Comparison of ENCODE assay signal across 8 mouse cellular contexts in genomic region chr8:48553791-48554288, GRCm38 (mm10).
DNase-seq lines count a peak whose midpoint lies in the region; ATAC-seq and TF ChIP-seq lines count a peak whose summit lies in the region.
"Had no signal": no experiment of that assay in that cellular context is flagged by ENCODE, and none has a peak within 500 bp of the region (broad histone marks: within the 10 kb centered on the region; RNA-seq: fewer than 3 reads in every experiment).

No protein-coding gene starts in this region.

- no peaks in the 10 kb centered on the region for H3K79me3 ChIP-seq in C2C12 (ENCODE audit: low read depth)

- no peak for TF ChIP-seq CTCF in C2C12 (IDR thresholded peaks at IDR 0.05; ENCODE audit: control insufficient read depth, insufficient read depth, insufficient read length)

- H3K4me3 ChIP-seq in C2C12 (ENCODE audit: insufficient read depth, poor library complexity, severe bottlenecking) (peak overlapping the region; percentile 50), ES-E14 (ENCODE audit: insufficient read depth in 1 of 2, low read depth in 1 of 2, low read length in 2 of 2, poor library complexity in 1 of 2, severe bottlenecking in 1 of 2) (peak overlapping the region; percentile 86 to 94)
- H3K4me3 ChIP-seq in heart, embryonic 16.5 days (ENCODE audit: low read length), result peak overlapping the region; percentile 68
- H3K4me3 ChIP-seq in liver, embryonic 15.5 days (replicated peaks), result peak overlapping the region; percentile 57

- H3K4me2 ChIP-seq in heart, embryonic 16.5 days (ENCODE audit: low read depth, low read length), result peak overlapping the region; percentile 90
- H3K4me2 ChIP-seq in liver, embryonic 15.5 days, result peak overlapping the region; percentile 2

- 2% methylated on average over 9 of the region's 9 CpGs for WGBS in heart, embryonic 16.5 days
- WGBS in liver, embryonic 15.5 days (ENCODE audit: insufficient replicate concordance), result 3% methylated on average over 9 of the region's 9 CpGs

- peaks cover 22% of the 10 kb centered on the region for H3K79me2 ChIP-seq in C2C12 (ENCODE audit: control insufficient read depth, insufficient read depth)

- no peak for DNase-seq in ES-E14 (ENCODE audit: low read depth, low spot score)
- no peak for DNase-seq in thymus, postnatal 0 days (ENCODE audit: low spot score)
- DNase-seq in spleen, adult 18-20 months, result no peak
- DNase-seq: adrenal gland, postnatal 25 days had no signal

- in situ Hi-C loops in ES-E14 (cut with MboI; ENCODE audit: low sequenced_read_pairs in 2 of 2, unreplicated experiment in 2 of 2), result no loop called here

- H3K4me1 ChIP-seq in ES-E14 (ENCODE audit: control insufficient read depth in 2 of 2, insufficient read depth in 2 of 2, low read length in 2 of 2, poor library complexity in 1 of 2), result no peaks in the 10 kb centered on the region; a peak in 1 of 4 replicates
- peaks cover 2% of the 10 kb centered on the region; the same call in 1 of the 2 replicates for H3K4me1 ChIP-seq in heart, embryonic 16.5 days (ENCODE audit: control insufficient read depth, insufficient read depth, low read length)
- no peaks in the 10 kb centered on the region for H3K4me1 ChIP-seq in liver, embryonic 15.5 days (replicated peaks)

- peak overlapping the region; percentile 58 for H3ac ChIP-seq in C2C12 (ENCODE audit: control insufficient read depth, insufficient read length, low read depth)

- no peaks in the 10 kb centered on the region for H3K9me3 ChIP-seq in ES-E14 (ENCODE audit: control insufficient read depth, insufficient read depth, low read depth, low read length)
- H3K9me3 ChIP-seq in heart, embryonic 16.5 days (replicated peaks; ENCODE audit: control insufficient read depth, low read length), result no peaks in the 10 kb centered on the region
- no peaks in the 10 kb centered on the region for H3K9me3 ChIP-seq in liver, embryonic 15.5 days (replicated peaks)

- ATAC-seq in heart, embryonic 16.5 days (replicated peaks; ENCODE audit: extremely low read depth, insufficient read depth, low FRiP score), result no peak
- no peak for ATAC-seq in liver, embryonic 15.5 days (ENCODE audit: insufficient read depth)
- no peak for ATAC-seq in activated CD4-positive, CD25-positive, alpha-beta regulatory T cell, adult 4 months

- H3K9ac ChIP-seq in ES-E14 (ENCODE audit: insufficient read depth, low read depth, low read length, poor library complexity, severe bottlenecking), result no peak overlapping the region
- peak overlapping the region; percentile 83 for H3K9ac ChIP-seq in heart, embryonic 16.5 days (ENCODE audit: low read length)
- H3K9ac ChIP-seq in liver, embryonic 15.5 days, result no peak overlapping the region

- H3K36me3 ChIP-seq in C2C12 (ENCODE audit: control insufficient read depth, insufficient read depth), result no peaks in the 10 kb centered on the region
- H3K36me3 ChIP-seq in ES-E14 (ENCODE audit: control insufficient read depth, insufficient read depth, low read length, poor library complexity, severe bottlenecking), result no peaks in the 10 kb centered on the region
- no peaks in the 10 kb centered on the region for H3K36me3 ChIP-seq in heart, embryonic 16.5 days (ENCODE audit: control insufficient read depth, insufficient read depth)
- H3K36me3 ChIP-seq in liver, embryonic 15.5 days (replicated peaks), result no peaks in the 10 kb centered on the region

- H3K27me3 ChIP-seq in C2C12 (ENCODE audit: control insufficient read depth, insufficient read depth, insufficient read length), result no peaks in the 10 kb centered on the region
- H3K27me3 ChIP-seq in heart, embryonic 16.5 days (ENCODE audit: control insufficient read depth, insufficient read depth, low read length), result peaks cover 6% of the 10 kb centered on the region
- H3K27me3 ChIP-seq in liver, embryonic 15.5 days, result peaks cover 33% of the 10 kb centered on the region

- H3K27ac ChIP-seq in ES-E14 (ENCODE audit: insufficient read depth, low read depth, low read length, poor library complexity, severe bottlenecking), result no peak overlapping the region
- no peak overlapping the region for H3K27ac ChIP-seq in heart, embryonic 16.5 days (ENCODE audit: low read length)
- no peak overlapping the region for H3K27ac ChIP-seq in liver, embryonic 15.5 days (replicated peaks)

TF ChIP-seq in C2C12, 6 proteins besides CTCF, POLR2A, EP300 and RAD21:
- no peak for TF ChIP-seq FOSL1 (IDR thresholded peaks at IDR 0.05; ENCODE audit: insufficient read depth, low read length, poor library complexity, severe bottlenecking)
- no peak for TF ChIP-seq MYOG (IDR thresholded peaks at IDR 0.05; ENCODE audit: control insufficient read depth, extremely low read depth, insufficient read length)
- no peak for TF ChIP-seq USF1 (IDR thresholded peaks at IDR 0.05; ENCODE audit: low read depth)
- no peak for TF ChIP-seq CEBPB (IDR thresholded peaks at IDR 0.05; ENCODE audit: low read depth)
- no peak for TF ChIP-seq MAX (IDR thresholded peaks at IDR 0.05)
- no peak for TF ChIP-seq MYOD1 (IDR thresholded peaks at IDR 0.05; ENCODE audit: control insufficient read depth, insufficient read length, low read depth)
TF ChIP-seq in C2C12: peak in this region for 0.

TF ChIP-seq in ES-E14, 5 proteins besides CTCF, POLR2A, EP300 and RAD21:
- TF ChIP-seq ZNF384 (IDR thresholded peaks at IDR 0.05; ENCODE audit: low read depth, low read length), result no peak
- TF ChIP-seq ZC3H11A (IDR thresholded peaks at IDR 0.05; ENCODE audit: borderline replicate concordance, low read depth, low read length), result no peak
- TF ChIP-seq CHD2 (IDR thresholded peaks at IDR 0.05; ENCODE audit: low read depth, low read length), result no peak
- TF ChIP-seq HCFC1 (IDR thresholded peaks at IDR 0.05; ENCODE audit: borderline replicate concordance, insufficient read depth, low read length), result no peak
- no peak for TF ChIP-seq MAFK (IDR thresholded peaks at IDR 0.05; ENCODE audit: insufficient read depth, low read depth, low read length)
